Mouse (Mus musculus) lung, embryonic 16.5 days (tissue): ENCODE results near the gene Igfbp4. TPM values are rescaled to one million over a fixed set of nuclear protein-coding genes. Genes with fewer than 3 reads are reported as not detected.

ENCODE experiments used
- ATAC-seq: fragments of 200-750 bp; cut with Nextera tagmentation; 2 replicates; pipeline ENCODE4 v1.8.0; 2017; ENCODE audit warnings: low read depth, mild to moderate bottlenecking, moderate library complexity
- H3K27ac ChIP-seq: fragments of 300-500 bp; sonication (generic); 2 replicates; pipeline ENCODE4 v1.5.1; 2014; ENCODE audit warnings: mild to moderate bottlenecking, control low read depth, low read length
- H3K27me3 ChIP-seq: fragments of 300-500 bp; sonication (generic); 2 replicates; pipeline ENCODE4 v1.6.1; 2014; ENCODE audit warnings: low read depth, low read length, mixed read lengths; ENCODE audit not compliant: control insufficient read depth, insufficient read depth
- H3K36me3 ChIP-seq: fragments of 300-500 bp; sonication (generic); 2 replicates; pipeline ENCODE4 v1.6.1; 2014; ENCODE audit warnings: low read length; ENCODE audit not compliant: control insufficient read depth, insufficient read depth
- H3K4me1 ChIP-seq: fragments of 300-500 bp; sonication (generic); replicated peaks from 2 replicates; pipeline ENCODE4 v1.6.1; 2014; ENCODE audit warnings: low read length, mixed read lengths; ENCODE audit not compliant: control insufficient read depth, insufficient read depth
- H3K4me2 ChIP-seq: fragments of 300-500 bp; sonication (generic); 2 replicates; pipeline ENCODE4 v1.6.1; 2014; ENCODE audit warnings: low read depth, low read length, control low read depth
- H3K4me3 ChIP-seq: fragments of 300-500 bp; sonication (generic); 2 replicates; pipeline ENCODE4 v1.5.1; 2014; ENCODE audit warnings: mild to moderate bottlenecking, low read length, control low read depth
- H3K9ac ChIP-seq: fragments of 300-500 bp; sonication (generic); 2 replicates; pipeline ENCODE4 v1.6.1; 2014; ENCODE audit warnings: low read length, control low read depth
- H3K9me3 ChIP-seq: fragments of 300-500 bp; sonication (generic); 2 replicates; pipeline ENCODE4 v1.6.1; 2016; ENCODE audit warnings: low read length; ENCODE audit not compliant: control insufficient read depth
- WGBS: fragments of 180-500 bp; shearing (Covaris S2); extraction: QIAGEN DNeasy Blood & Tissue Kit; methylation state at CpG from one replicate; pipeline ENCODE4 v1.1.7; 2014; 5-methylcytosine and 5-hydroxymethylcytosine counted together
- polyA plus RNA-seq: library from polyadenylated mRNA; unstranded; fragments of >200 nt; fragmentation: Nextera tagmentation; extraction: Ambion mirVana; gene quantifications from 2 replicates; pipeline ENCODE4 v1.2.1, GENCODE M21; 2015

Igfbp4 gene
- polyA plus RNA-seq, 1 experiment from 2014 or later, result 498 TPM

GRCm38 (mm10) chr11:99022384-99022933 lies 18.6 kb upstream of the Igfbp4 start:
- Histone ChIP-seq H3K27ac (no peak overlapping the region), H3K36me3 (peaks cover 24% of the 10 kb centered on the region), H3K9me3 (no peaks in the 10 kb centered on the region), H3K9ac (0 out of 2 replicates have a peak overlapping the region, but pooled peaks have one; percentile 14), H3K4me3 (peak overlapping the region; percentile 95), H3K4me2 (peak overlapping the region; percentile 66), H3K4me1 (peaks cover 13% of the 10 kb centered on the region), H3K27me3 (no peaks in the 10 kb centered on the region)
- no peak for ATAC-seq
- WGBS, result 64% methylated on average over 5 of the region's 5 CpGs

DNA sequence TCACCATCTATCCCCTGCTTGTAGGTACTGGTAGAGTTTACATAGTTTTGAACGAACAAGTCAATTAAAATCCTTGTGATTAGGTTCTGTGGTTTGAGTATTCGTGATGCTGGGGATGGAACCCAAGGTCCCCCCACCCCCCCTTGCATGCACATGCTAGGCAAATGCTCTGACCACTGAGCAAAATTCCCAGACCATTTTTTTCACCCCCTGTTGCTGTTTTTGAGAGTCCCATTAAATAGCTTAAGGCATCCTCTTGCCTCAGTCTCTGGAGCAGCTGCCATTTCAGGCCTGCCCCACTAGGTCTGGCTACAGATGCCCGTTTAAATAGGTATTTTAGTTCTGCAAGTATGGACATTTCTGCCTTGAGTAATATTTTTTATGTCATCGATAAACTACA lies 17.9 kb upstream of the Igfbp4 start:
- peaks cover 13% of the 10 kb centered on the region for H3K4me1 ChIP-seq
- no peak for ATAC-seq
- WGBS, result 1% methylated on average over 4 of the region's 4 CpGs
- peak overlapping the region; percentile 91 for H3K9ac ChIP-seq
- no peaks in the 10 kb centered on the region for H3K27me3 ChIP-seq
- peak overlapping the region; percentile 95 for H3K4me3 ChIP-seq
- H3K36me3 ChIP-seq, result peaks cover 23% of the 10 kb centered on the region
- H3K4me2 ChIP-seq, result peak overlapping the region; percentile 66
- H3K27ac ChIP-seq, result peak overlapping the region; percentile 86; the same call in 1 of the 2 replicates
- no peaks in the 10 kb centered on the region for H3K9me3 ChIP-seq

GRCm38 (mm10) chr11:99023500-99024467 lies 17.3 kb upstream of the Igfbp4 start, which contains the start of gene Top2a:
Gene Top2a (minus strand): TSS chr11:99024189.
- ATAC-seq, result peak; percentile 96
- no peaks in the 10 kb centered on the region for H3K27me3 ChIP-seq
- peak within 1 kb of the TSS; percentile 86 for H3K27ac ChIP-seq
- H3K4me2 ChIP-seq, result peak within 1 kb of the TSS; percentile 66
- H3K4me1 ChIP-seq, result peaks cover 13% of the 10 kb centered on the region
- peak within 1 kb of the TSS; percentile 91 for H3K9ac ChIP-seq
- WGBS, result under 1% methylated on average over 54 of the region's 54 CpGs
- no peaks in the 10 kb centered on the region for H3K9me3 ChIP-seq
- H3K36me3 ChIP-seq, result peaks cover 20% of the 10 kb centered on the region
- peak within 1 kb of the TSS; percentile 95 for H3K4me3 ChIP-seq

GRCm38 (mm10) chr11:99024468-99025134 lies 16.4 kb upstream of the Igfbp4 start:
- H3K9me3 ChIP-seq, result no peaks in the 10 kb centered on the region
- H3K4me3 ChIP-seq, result peak overlapping the region; percentile 44
- H3K9ac ChIP-seq, result peak overlapping the region; percentile 33
- H3K4me1 ChIP-seq, result peaks cover 13% of the 10 kb centered on the region
- 21% methylated on average over 18 of the region's 18 CpGs for WGBS
- peak overlapping the region; percentile 51 for H3K4me2 ChIP-seq
- peak overlapping the region; percentile 82 for H3K27ac ChIP-seq
- peaks cover 16% of the 10 kb centered on the region for H3K36me3 ChIP-seq
- no peaks in the 10 kb centered on the region for H3K27me3 ChIP-seq
- peak; percentile 27 for ATAC-seq

DNA sequence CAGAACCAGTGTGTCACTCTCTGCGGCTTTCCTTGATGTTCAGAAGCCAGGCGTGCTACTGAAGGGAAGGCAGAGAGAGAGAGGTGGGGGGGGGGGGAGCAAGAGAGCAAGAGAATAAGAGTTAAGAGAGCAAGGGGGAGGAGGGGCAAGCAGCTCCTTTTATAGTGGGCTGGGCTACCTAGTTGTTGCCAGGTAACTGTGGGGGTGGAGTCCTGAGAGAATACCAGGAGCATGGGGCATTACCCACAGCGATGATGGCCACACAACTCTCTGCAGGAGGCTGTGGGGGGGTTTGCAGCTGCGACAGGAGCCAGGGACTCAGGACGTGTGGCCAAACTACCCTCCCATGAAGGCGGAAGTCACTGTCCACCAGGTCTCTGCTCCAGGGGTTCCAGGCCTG lies 15.2 kb upstream of the Igfbp4 start:
- no peak overlapping the region for H3K4me2 ChIP-seq
- WGBS, result 90% methylated on average over 6 of the region's 6 CpGs
- peaks cover 5% of the 10 kb centered on the region for H3K36me3 ChIP-seq
- H3K4me1 ChIP-seq, result peaks cover 13% of the 10 kb centered on the region
- no peaks in the 10 kb centered on the region for H3K27me3 ChIP-seq
- H3K9me3 ChIP-seq, result no peaks in the 10 kb centered on the region
- H3K9ac ChIP-seq, result no peak overlapping the region
- no peak overlapping the region for H3K4me3 ChIP-seq
- H3K27ac ChIP-seq, result no peak overlapping the region
- no peak for ATAC-seq

- Histone ChIP-seq H3K27ac (no peak overlapping the region), H3K27me3 (no peaks in the 10 kb centered on the region), H3K9ac (no peak overlapping the region), H3K9me3 (no peaks in the 10 kb centered on the region), H3K4me1 (peaks cover 10% of the 10 kb centered on the region), H3K36me3 (no peaks in the 10 kb centered on the region), H3K4me2 (no peak overlapping the region), H3K4me3 (no peak overlapping the region)
- WGBS, result 74% methylated on average over 12 of the region's 12 CpGs
- ATAC-seq, result no peak
These were observed 14.1 kb upstream of the Igfbp4 start for GRCm38 (mm10) chr11:99026899-99027440.

- H3K9ac ChIP-seq, result no peak overlapping the region
- H3K4me2 ChIP-seq, result no peak overlapping the region
- H3K36me3 ChIP-seq, result no peaks in the 10 kb centered on the region
- H3K9me3 ChIP-seq, result no peaks in the 10 kb centered on the region
- no peak overlapping the region for H3K4me3 ChIP-seq
- WGBS, result 71% methylated on average over 4 of the region's 4 CpGs
- H3K27ac ChIP-seq, result no peak overlapping the region
- ATAC-seq, result no peak
- no peaks in the 10 kb centered on the region for H3K27me3 ChIP-seq
- peaks cover 1% of the 10 kb centered on the region for H3K4me1 ChIP-seq
These were observed 5.7 kb upstream of the Igfbp4 start for GRCm38 (mm10) chr11:99035350-99035749.

GRCm38 (mm10) chr11:99036254-99036653 lies 4.8 kb upstream of the Igfbp4 start:
- no peak overlapping the region for H3K27ac ChIP-seq
- H3K4me2 ChIP-seq, result no peak overlapping the region
- no peaks in the 10 kb centered on the region for H3K9me3 ChIP-seq
- no peaks in the 10 kb centered on the region for H3K27me3 ChIP-seq
- ATAC-seq, result no peak
- H3K4me3 ChIP-seq, result no peak overlapping the region
- no peak overlapping the region for H3K9ac ChIP-seq
- 50% methylated on average over 6 of the region's 6 CpGs for WGBS
- H3K4me1 ChIP-seq, result peaks cover 4% of the 10 kb centered on the region
- H3K36me3 ChIP-seq, result no peaks in the 10 kb centered on the region
